Mouse (Mus musculus) liver, adult 2 months (tissue): ENCODE measurements around the gene Zfp185. TPM values are rescaled to one million over a fixed set of nuclear protein-coding genes. Genes with fewer than 3 reads are reported as not detected.
A peak's percentile ranks its signal among the peaks of the same experiment; 100 is the strongest.

Experiments used
- DNase-seq: peaks from one replicate; pipeline ENCODE4 v3.0.0-alpha.2; 2011; ENCODE audit warnings: low read depth, low spot score; ENCODE audit errors: extremely low read depth
- H3K27ac ChIP-seq: fragments of 200-500 bp; replicated peaks from 2 replicates; pipeline ENCODE4 v1.5.1; 2012; ENCODE audit warnings: low read depth, mild to moderate bottlenecking, control low read depth, inconsistent platforms, low read length; ENCODE audit not compliant: insufficient read depth
- H3K27me3 ChIP-seq: fragments of 200-500 bp; 2 replicates; pipeline ENCODE4 v1.6.1; 2012; ENCODE audit warnings: mild to moderate bottlenecking, moderate library complexity, low read length, inconsistent platforms; ENCODE audit not compliant: control insufficient read depth, insufficient read depth
- H3K36me3 ChIP-seq: fragments of 200-500 bp; 2 replicates; pipeline ENCODE4 v1.6.1; 2012; ENCODE audit warnings: low read length, inconsistent platforms; ENCODE audit not compliant: control insufficient read depth, insufficient read depth
- H3K4me1 ChIP-seq: fragments of 200-500 bp; 2 replicates; pipeline ENCODE4 v1.6.1; 2011; ENCODE audit warnings: low read length; ENCODE audit not compliant: control insufficient read depth, insufficient read depth
- H3K4me3 ChIP-seq: fragments of 200-500 bp; 2 replicates; pipeline ENCODE4 v1.5.1; 2011; ENCODE audit warnings: low read depth, mild to moderate bottlenecking, control low read depth, low read length, moderate library complexity; ENCODE audit not compliant: insufficient read depth
- H3K79me2 ChIP-seq: fragments of 200-500 bp; 2 replicates; pipeline ENCODE4 v1.6.1; 2012; ENCODE audit warnings: inconsistent platforms, mild to moderate bottlenecking, low read length, moderate library complexity; ENCODE audit not compliant: control insufficient read depth, insufficient read depth
- H3K9ac ChIP-seq: fragments of 200-500 bp; 2 replicates; pipeline ENCODE4 v1.6.1; 2012; ENCODE audit warnings: low read depth, mild to moderate bottlenecking, control low read depth, inconsistent platforms, low read length
- CTCF ChIP-seq: fragments of 200-500 bp; IDR thresholded peaks from 2 replicates; pipeline ENCODE4 v1.5.1; 2011; ENCODE audit warnings: low read depth, low read length, control low read depth
- POLR2A ChIP-seq: fragments of 200-500 bp; IDR thresholded peaks from 2 replicates; pipeline ENCODE4 v1.6.1; 2011; ENCODE audit warnings: low read length, control low read depth; ENCODE audit not compliant: insufficient read depth; ENCODE audit errors: extremely low read depth
- WGBS: fragments of 180-500 bp; shearing (Covaris S2); methylation state at CpG from one replicate; pipeline ENCODE4 v1.1.7; 2018; 5-methylcytosine and 5-hydroxymethylcytosine counted together
- polyA plus RNA-seq: library from polyadenylated mRNA; depleted of rRNA; stranded (reverse); fragments of >200 nt; gene quantifications from 2 replicates; pipeline ENCODE4 v1.2.3, GENCODE M21; 2012
- total RNA-seq: library from RNA; depleted of rRNA; stranded (reverse); fragments of >200 nt; gene quantifications from 2 replicates; pipeline ENCODE4 v1.2.3, GENCODE M21; 2014

Gene Zfp185
- total and polyA plus RNA-seq, 2 experiments, result 0.15 to 0.18 TPM

DNA sequence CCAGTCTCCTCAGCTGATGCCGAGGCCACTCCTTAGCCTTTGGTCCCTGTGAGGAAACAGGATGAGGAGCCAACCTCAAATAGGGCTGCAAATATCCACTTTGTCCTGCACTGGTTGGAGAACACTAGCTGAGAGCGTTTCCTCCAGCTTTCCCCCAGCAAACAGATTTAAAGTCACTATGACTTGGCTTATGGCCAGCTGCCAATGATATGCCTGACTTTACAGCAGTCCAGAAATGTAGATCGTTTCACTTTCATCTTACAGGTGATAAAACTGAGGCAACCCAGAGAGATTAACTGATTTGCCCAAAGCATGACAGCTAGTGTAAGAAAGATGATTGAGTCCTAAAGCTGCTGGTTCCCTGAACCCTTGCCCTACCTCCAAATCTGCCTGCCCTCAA, 8.4 kb downstream of the Zfp185 start:
- Histone ChIP-seq H3K4me3 (no peak overlapping the region), H3K27ac (no peak overlapping the region), H3K36me3 (no peaks in the 10 kb centered on the region), H3K4me1 (no peaks in the 10 kb centered on the region), H3K9ac (no peak overlapping the region), H3K27me3 (no peaks in the 10 kb centered on the region), H3K79me2 (no peaks in the 10 kb centered on the region)
- WGBS, result 57% methylated on average over 3 of the region's 3 CpGs
- no peak for TF ChIP-seq POLR2A
- TF ChIP-seq CTCF, result no peak
- DNase-seq, result no peak

DNA sequence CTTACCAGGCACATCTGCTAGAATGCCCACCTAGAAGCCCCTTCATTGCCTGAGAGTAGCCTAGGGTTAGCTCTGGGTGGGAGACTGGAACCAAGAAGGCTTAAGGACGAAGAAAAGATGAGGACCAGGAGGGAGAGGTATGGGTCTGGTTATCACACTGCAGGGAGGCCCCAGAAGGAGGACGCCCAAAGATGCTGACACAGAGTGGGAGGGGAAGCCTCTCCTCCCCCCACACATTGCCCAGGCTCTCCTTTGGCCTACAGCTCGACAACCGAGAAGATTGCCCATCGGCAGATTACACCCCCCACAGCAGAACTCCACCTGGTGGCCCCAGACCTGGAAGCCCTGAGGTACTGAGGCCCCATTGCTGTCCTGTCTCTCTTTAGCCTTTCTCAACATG, 16.0 kb downstream of the Zfp185 start:
- Histone ChIP-seq H3K27ac (no peak overlapping the region), H3K4me1 (no peaks in the 10 kb centered on the region), H3K9ac (no peak overlapping the region), H3K36me3 (no peaks in the 10 kb centered on the region), H3K4me3 (no peak overlapping the region), H3K79me2 (no peaks in the 10 kb centered on the region), H3K27me3 (no peaks in the 10 kb centered on the region)
- TF ChIP-seq CTCF (no peak), POLR2A (no peak)
- no peak for DNase-seq
- 83% methylated on average over 5 of the region's 5 CpGs for WGBS

GRCm38 (mm10) chrX:73005678-73006077, 18.5 kb downstream of the Zfp185 start:
- TF ChIP-seq POLR2A (no peak), CTCF (no peak)
- no peaks in the 10 kb centered on the region for H3K79me2 ChIP-seq
- no peak overlapping the region for H3K9ac ChIP-seq
- H3K27ac ChIP-seq, result no peak overlapping the region
- H3K27me3 ChIP-seq, result no peaks in the 10 kb centered on the region
- H3K36me3 ChIP-seq, result no peaks in the 10 kb centered on the region
- H3K4me3 ChIP-seq, result no peak overlapping the region
- WGBS, result 85% methylated on average over 4 of the region's 4 CpGs
- DNase-seq, result no peak
- H3K4me1 ChIP-seq, result no peaks in the 10 kb centered on the region

DNA sequence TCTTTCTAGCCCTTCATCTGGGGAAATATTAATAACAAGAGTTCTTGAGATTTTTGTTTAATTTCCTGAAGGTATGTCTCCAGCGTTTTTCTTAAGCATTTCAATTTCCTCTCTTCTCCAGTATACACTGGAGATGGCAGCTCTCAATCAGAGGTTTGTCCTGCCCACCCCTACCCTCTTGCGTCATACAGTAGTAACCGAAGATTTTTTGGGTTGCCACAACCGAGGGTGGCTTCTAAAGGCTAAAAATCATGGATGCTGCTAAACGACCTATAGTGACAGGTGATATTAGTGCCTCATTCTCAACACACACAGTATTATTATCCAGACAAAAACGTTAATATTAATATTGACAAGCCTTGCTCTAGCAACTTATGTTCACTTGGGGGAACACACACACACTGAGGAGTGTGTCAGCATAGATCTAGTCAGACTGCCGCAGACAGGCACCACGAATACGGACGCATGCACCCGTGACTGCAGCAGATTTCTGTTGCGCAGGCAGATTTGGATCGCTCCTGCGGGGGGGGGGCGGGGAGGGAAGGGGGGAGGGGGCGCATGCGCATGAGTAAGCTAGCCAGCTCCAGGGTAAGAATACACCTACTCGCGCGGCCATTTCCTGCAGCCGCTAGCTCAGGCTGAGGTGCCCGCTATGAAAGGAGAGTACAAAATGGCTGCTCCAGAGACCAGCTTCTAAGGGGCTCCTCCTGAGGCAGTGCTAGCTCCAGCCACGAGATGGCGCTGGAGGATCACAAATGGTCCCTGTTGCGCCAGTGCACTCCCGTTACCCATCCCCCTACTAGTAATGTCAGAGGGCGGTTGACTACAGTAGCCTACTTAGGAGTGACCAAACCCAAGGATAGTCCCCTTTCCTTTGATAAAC, 20.7 kb downstream of the Zfp185 start:
- no peaks in the 10 kb centered on the region for H3K27me3 ChIP-seq
- H3K79me2 ChIP-seq, result no peaks in the 10 kb centered on the region
- H3K4me3 ChIP-seq, result peak overlapping the region; percentile 19
- peak overlapping the region; percentile 28 for H3K9ac ChIP-seq
- TF ChIP-seq CTCF, result peak; percentile 96
- TF ChIP-seq POLR2A, result 0 out of 2 replicates have a peak, but pooled peaks have one; percentile 42
- H3K4me1 ChIP-seq, result no peaks in the 10 kb centered on the region
- H3K36me3 ChIP-seq, result no peaks in the 10 kb centered on the region
- DNase-seq, result peak; percentile 82
- WGBS, result 1% methylated on average over 24 of the region's 27 CpGs
- peak overlapping the region; percentile 65 for H3K27ac ChIP-seq

DNA sequence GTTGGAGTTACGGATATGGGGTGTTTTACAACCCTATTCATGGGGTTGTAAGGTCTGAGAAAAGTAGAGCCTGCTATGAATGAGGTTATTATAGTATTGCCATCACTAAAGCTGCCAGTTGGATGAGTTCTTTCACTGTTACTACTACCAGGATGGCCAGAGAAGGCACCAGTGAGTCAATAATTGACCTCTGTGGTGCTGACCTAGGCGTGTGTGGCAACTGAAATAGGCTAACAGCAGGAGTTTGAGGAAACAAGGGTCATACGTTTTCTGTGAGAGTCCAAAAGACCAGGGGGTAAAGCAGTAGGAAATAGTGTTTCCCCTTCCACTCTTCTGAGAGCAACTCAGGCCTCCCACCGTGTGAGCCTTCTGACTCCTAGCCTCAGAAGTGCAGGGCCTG, 25.7 kb downstream of the Zfp185 start:
- no peaks in the 10 kb centered on the region for H3K79me2 ChIP-seq
- no peaks in the 10 kb centered on the region for H3K27me3 ChIP-seq
- H3K9ac ChIP-seq, result no peak overlapping the region
- no peak overlapping the region for H3K4me3 ChIP-seq
- TF ChIP-seq POLR2A (no peak), CTCF (no peak)
- no peaks in the 10 kb centered on the region for H3K4me1 ChIP-seq
- H3K27ac ChIP-seq, result no peak overlapping the region
- WGBS, result 38% methylated on average over 4 of the region's 4 CpGs
- H3K36me3 ChIP-seq, result no peaks in the 10 kb centered on the region
- DNase-seq, result peak; percentile 58

DNA sequence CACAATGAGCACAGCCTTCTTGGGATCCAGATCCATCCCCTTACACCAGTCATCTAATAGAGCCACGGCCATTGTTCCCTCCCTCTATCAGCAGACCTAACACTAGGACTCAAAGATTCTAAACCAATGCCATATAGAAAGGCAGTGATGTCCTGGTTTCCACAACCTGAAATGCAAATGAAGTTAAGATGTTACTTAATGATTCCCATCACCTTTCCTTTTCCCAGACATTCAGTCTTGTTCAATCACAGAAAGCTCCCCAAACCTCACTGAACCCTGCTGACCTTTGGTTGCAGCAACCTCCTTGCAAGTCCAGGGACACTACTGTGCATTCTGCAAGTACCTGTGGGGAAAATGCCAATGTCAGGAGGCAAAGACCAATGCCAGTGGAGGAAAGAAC, 49.9 kb downstream of the Zfp185 start, which contains the start of gene Pnma5:
Pnma5 (minus strand) TSS at position 101 of the 400 bp plus-strand sequence.
- Histone ChIP-seq H3K27ac (no peak within 1 kb of the TSS), H3K9ac (no peak within 1 kb of the TSS), H3K27me3 (no peaks in the 10 kb centered on the region), H3K79me2 (no peaks in the 10 kb centered on the region), H3K4me3 (no peak within 1 kb of the TSS), H3K36me3 (no peaks in the 10 kb centered on the region), H3K4me1 (no peaks in the 10 kb centered on the region)
- WGBS, result 88% methylated on average over 1 of the region's 1 CpGs
- DNase-seq, result no peak
- TF ChIP-seq POLR2A, result no peak
- TF ChIP-seq CTCF, result no peak
